Mouse (Mus musculus): ENCODE measurements around the gene Itfg1.

The Itfg1 gene

GRCm38 (mm10) chr8:85706988-85707387, 133.7 kb downstream of the Itfg1 start:
- no peak for TF ChIP-seq NANOG (IDR thresholded peaks at IDR 0.05; ENCODE audit: borderline replicate concordance, low read length)
- Histone ChIP-seq H3K4me1 (replicated peaks; ENCODE audit: low read depth, low read length) (no peaks in the 10 kb centered on the region), H3K9me3 (ENCODE audit: low read length) (peaks cover 4% of the 10 kb centered on the region; the same call in 1 of the 2 replicates), H3K27me3 (ENCODE audit: insufficient read depth, low read length) (peaks cover 24% of the 10 kb centered on the region), H3K36me3 (ENCODE audit: insufficient read depth, low read length) (no peaks in the 10 kb centered on the region), H3K4me3 (replicated peaks; ENCODE audit: low read length) (no peak overlapping the region)

GRCm38 (mm10) chr8:85700751-85701351, 139.9 kb downstream of the Itfg1 start, which contains the start of gene Neto2:
Gene Neto2 (minus strand): TSS chr8:85700924.
- peaks cover 11% of the 10 kb centered on the region; the same call in 1 of the 2 replicates for H3K9me3 ChIP-seq (ENCODE audit: low read length)
- TF ChIP-seq NANOG (IDR thresholded peaks at IDR 0.05; ENCODE audit: borderline replicate concordance, low read length) (no peak), CTCF (conservative IDR thresholded peaks at IDR 0.05; ENCODE audit: low read length) (no peak), POU5F1 (IDR thresholded peaks at IDR 0.05; ENCODE audit: borderline replicate concordance, low read length) (no peak)
- peaks cover 5% of the 10 kb centered on the region for H3K4me1 ChIP-seq (replicated peaks; ENCODE audit: low read depth, low read length)
- peak within 1 kb of the TSS; percentile 81 for H3K4me3 ChIP-seq (replicated peaks; ENCODE audit: low read length)
- no peaks in the 10 kb centered on the region for H3K36me3 ChIP-seq (ENCODE audit: insufficient read depth, low read length)
- H3K27me3 ChIP-seq (ENCODE audit: insufficient read depth, low read length), result peaks cover 42% of the 10 kb centered on the region

- Histone ChIP-seq H3K4me1 (replicated peaks; ENCODE audit: low read depth, low read length) (peaks cover 5% of the 10 kb centered on the region), H3K4me3 (replicated peaks; ENCODE audit: low read length) (peak overlapping the region; percentile 81), H3K36me3 (ENCODE audit: insufficient read depth, low read length) (no peaks in the 10 kb centered on the region), H3K27me3 (ENCODE audit: insufficient read depth, low read length) (peaks cover 42% of the 10 kb centered on the region), H3K9me3 (ENCODE audit: low read length) (peaks cover 11% of the 10 kb centered on the region; the same call in 1 of the 2 replicates)
- no peak for TF ChIP-seq NANOG (IDR thresholded peaks at IDR 0.05; ENCODE audit: borderline replicate concordance, low read length)
Observed at GRCm38 (mm10) chr8:85700101-85700750, 140.5 kb downstream of the Itfg1 start.

GRCm38 (mm10) chr8:85699051-85699450, 141.7 kb downstream of the Itfg1 start:
- Histone ChIP-seq H3K4me3 (replicated peaks; ENCODE audit: low read length) (no peak overlapping the region), H3K4me1 (replicated peaks; ENCODE audit: low read depth, low read length) (peaks cover 5% of the 10 kb centered on the region), H3K36me3 (ENCODE audit: insufficient read depth, low read length) (no peaks in the 10 kb centered on the region), H3K27me3 (ENCODE audit: insufficient read depth, low read length) (peaks cover 35% of the 10 kb centered on the region), H3K9me3 (ENCODE audit: low read length) (peaks cover 11% of the 10 kb centered on the region; the same call in 1 of the 2 replicates)
- TF ChIP-seq CTCF (conservative IDR thresholded peaks at IDR 0.05; ENCODE audit: low read length), result peak; percentile 81
- TF ChIP-seq POU5F1 (IDR thresholded peaks at IDR 0.05; ENCODE audit: borderline replicate concordance, low read length), result no peak
- TF ChIP-seq NANOG (IDR thresholded peaks at IDR 0.05; ENCODE audit: borderline replicate concordance, low read length), result no peak
